Mouse (Mus musculus): ENCODE measurements around the gene Atg10. TPM values are rescaled to one million over a fixed set of nuclear protein-coding genes. Genes with fewer than 3 reads are reported as not detected.
"Not testable (repeated sequence)": the region's sequence is repeated elsewhere in the genome, so short reads cannot be mapped to it uniquely, and the experiment has no call there.

Atg10 gene
- total RNA-seq (2014; rRNA removed) (5.2 and 7.5 TPM in 2 replicates), polyA plus RNA-seq (2015; fragmentation: Nextera tagmentation; extraction: Ambion mirVana) (7.6 and 10.7 TPM in 2 replicates)

GRCm38 (mm10) chr13:91223587-91224437 is at the start of gene Atg10:
Gene Atg10, minus strand, starts transcription at chr13:91223968.
- DNase-seq: peak; percentile 93
- Histone ChIP-seq H3K4me2 (ENCODE audit: low read depth) (peak within 1 kb of the TSS; percentile 62), H3K36me3 (ENCODE audit: insufficient read depth) (no peaks in the 10 kb centered on the region), H3K27ac (ENCODE audit: low read depth, low read length) (peak within 1 kb of the TSS; percentile 91), H3K9ac (peak within 1 kb of the TSS; percentile 80), H3K4me1 (ENCODE audit: insufficient read depth) (peaks cover 7% of the 10 kb centered on the region; the same call in 1 of the 2 replicates), H3K27me3 (ENCODE audit: insufficient read depth, low read length) (no peaks in the 10 kb centered on the region), H3K9me3 (ENCODE audit: low read length) (no peaks in the 10 kb centered on the region), H3K4me3 (ENCODE audit: low read depth, low read length) (peak within 1 kb of the TSS; percentile 67)
- TF ChIP-seq CTCF (IDR thresholded peaks at IDR 0.05; ENCODE audit: low read depth): no peak
- WGBS: under 1% methylated on average over 55 of the region's 55 CpGs
- peak; percentile 98 for ATAC-seq

- no peak for ATAC-seq
- H3K27ac ChIP-seq (ENCODE audit: low read depth, low read length): no peak overlapping the region
- no peaks in the 10 kb centered on the region for H3K9me3 ChIP-seq (ENCODE audit: low read length)
- H3K36me3 ChIP-seq (ENCODE audit: insufficient read depth): no peaks in the 10 kb centered on the region
- H3K4me2 ChIP-seq (ENCODE audit: low read depth): no peak overlapping the region
- H3K9ac ChIP-seq: no peak overlapping the region
- no peak overlapping the region for H3K4me3 ChIP-seq (ENCODE audit: low read depth, low read length)
- H3K4me1 ChIP-seq (ENCODE audit: insufficient read depth): no peaks in the 10 kb centered on the region
- DNase-seq: no peak
- TF ChIP-seq CTCF (IDR thresholded peaks at IDR 0.05; ENCODE audit: low read depth): no peak
- H3K27me3 ChIP-seq (ENCODE audit: insufficient read depth, low read length): no peaks in the 10 kb centered on the region
- 90% methylated on average over 3 of the region's 3 CpGs for WGBS
These were observed 28.6 kb upstream of the Atg10 start for GRCm38 (mm10) chr13:91252406-91252805.

GRCm38 (mm10) chr13:91251636-91252035 is 27.9 kb upstream of the Atg10 start:
- no peak overlapping the region for H3K4me2 ChIP-seq (ENCODE audit: low read depth)
- H3K4me1 ChIP-seq (ENCODE audit: insufficient read depth): no peaks in the 10 kb centered on the region
- no peak overlapping the region for H3K4me3 ChIP-seq (ENCODE audit: low read depth, low read length)
- DNase-seq (no peak), ATAC-seq (no peak)
- TF ChIP-seq CTCF (IDR thresholded peaks at IDR 0.05; ENCODE audit: low read depth): no peak
- H3K27me3 ChIP-seq (ENCODE audit: insufficient read depth, low read length): no peaks in the 10 kb centered on the region
- H3K9ac ChIP-seq: no peak overlapping the region
- WGBS: 61% methylated on average over 1 of the region's 1 CpGs
- H3K27ac ChIP-seq (ENCODE audit: low read depth, low read length): no peak overlapping the region
- no peaks in the 10 kb centered on the region for H3K36me3 ChIP-seq (ENCODE audit: insufficient read depth)
- no peaks in the 10 kb centered on the region for H3K9me3 ChIP-seq (ENCODE audit: low read length)

GRCm38 (mm10) chr13:91250050-91250449 is 26.3 kb upstream of the Atg10 start:
- 92% methylated on average over 2 of the region's 2 CpGs for WGBS
- H3K9ac ChIP-seq; ATAC-seq; H3K9me3 ChIP-seq (ENCODE audit: low read length); H3K4me2 ChIP-seq (ENCODE audit: low read depth); H3K27ac ChIP-seq (ENCODE audit: low read depth, low read length); H3K27me3 ChIP-seq (ENCODE audit: insufficient read depth, low read length); H3K36me3 ChIP-seq (ENCODE audit: insufficient read depth); H3K4me3 ChIP-seq (ENCODE audit: low read depth, low read length); H3K4me1 ChIP-seq (ENCODE audit: insufficient read depth); DNase-seq: not testable (repeated sequence)

GRCm38 (mm10) chr13:91246472-91246871 is 22.7 kb upstream of the Atg10 start:
- WGBS: 85% methylated on average over 2 of the region's 2 CpGs
- DNase-seq (no peak), ATAC-seq (no peak)
- H3K9me3 ChIP-seq (ENCODE audit: low read length): no peaks in the 10 kb centered on the region
- H3K9ac ChIP-seq: no peak overlapping the region
- no peak for TF ChIP-seq CTCF (IDR thresholded peaks at IDR 0.05; ENCODE audit: low read depth)
- H3K27ac ChIP-seq (ENCODE audit: low read depth, low read length): no peak overlapping the region
- H3K4me2 ChIP-seq (ENCODE audit: low read depth): no peak overlapping the region
- H3K27me3 ChIP-seq (ENCODE audit: insufficient read depth, low read length): no peaks in the 10 kb centered on the region
- no peaks in the 10 kb centered on the region for H3K4me1 ChIP-seq (ENCODE audit: insufficient read depth)
- H3K4me3 ChIP-seq (ENCODE audit: low read depth, low read length): no peak overlapping the region
- no peaks in the 10 kb centered on the region for H3K36me3 ChIP-seq (ENCODE audit: insufficient read depth)

GRCm38 (mm10) chr13:91237976-91238375 is 14.2 kb upstream of the Atg10 start:
- no peak for TF ChIP-seq CTCF (IDR thresholded peaks at IDR 0.05; ENCODE audit: low read depth)
- Histone ChIP-seq H3K4me2 (ENCODE audit: low read depth) (no peak overlapping the region), H3K27ac (ENCODE audit: low read depth, low read length) (no peak overlapping the region), H3K9ac (no peak overlapping the region), H3K27me3 (ENCODE audit: insufficient read depth, low read length) (no peaks in the 10 kb centered on the region), H3K4me3 (ENCODE audit: low read depth, low read length) (no peak overlapping the region), H3K4me1 (ENCODE audit: insufficient read depth) (no peaks in the 10 kb centered on the region), H3K9me3 (ENCODE audit: low read length) (no peaks in the 10 kb centered on the region), H3K36me3 (ENCODE audit: insufficient read depth) (no peaks in the 10 kb centered on the region)
- ATAC-seq (no peak), DNase-seq (no peak)
- 66% methylated on average over 3 of the region's 3 CpGs for WGBS

- Histone ChIP-seq H3K4me3 (ENCODE audit: low read depth, low read length) (no peak overlapping the region), H3K4me2 (ENCODE audit: low read depth) (no peak overlapping the region), H3K36me3 (ENCODE audit: insufficient read depth) (no peaks in the 10 kb centered on the region), H3K27ac (ENCODE audit: low read depth, low read length) (no peak overlapping the region), H3K4me1 (ENCODE audit: insufficient read depth) (no peaks in the 10 kb centered on the region), H3K9me3 (ENCODE audit: low read length) (no peaks in the 10 kb centered on the region), H3K27me3 (ENCODE audit: insufficient read depth, low read length) (no peaks in the 10 kb centered on the region), H3K9ac (no peak overlapping the region)
- TF ChIP-seq CTCF (IDR thresholded peaks at IDR 0.05; ENCODE audit: low read depth): no peak
- 82% methylated on average over 2 of the region's 2 CpGs for WGBS
- no peak for DNase-seq
- no peak for ATAC-seq
These were observed 13.1 kb upstream of the Atg10 start for GRCm38 (mm10) chr13:91236884-91237283.
